Mouse (Mus musculus) heart, adult 11 months (tissue): ENCODE results near the gene Tenm4.

ENCODE experiments used
- DNase-seq: peaks from one replicate; pipeline ENCODE4 v3.0.0; 2022

Gene Tenm4

GRCm38 (mm10) chr7:96879593-96879992 lies 708.5 kb downstream of the Tenm4 start:
- no peak for DNase-seq

- no peak for DNase-seq
These were observed 709.3 kb downstream of the Tenm4 start for GRCm38 (mm10) chr7:96880221-96880944.

DNA sequence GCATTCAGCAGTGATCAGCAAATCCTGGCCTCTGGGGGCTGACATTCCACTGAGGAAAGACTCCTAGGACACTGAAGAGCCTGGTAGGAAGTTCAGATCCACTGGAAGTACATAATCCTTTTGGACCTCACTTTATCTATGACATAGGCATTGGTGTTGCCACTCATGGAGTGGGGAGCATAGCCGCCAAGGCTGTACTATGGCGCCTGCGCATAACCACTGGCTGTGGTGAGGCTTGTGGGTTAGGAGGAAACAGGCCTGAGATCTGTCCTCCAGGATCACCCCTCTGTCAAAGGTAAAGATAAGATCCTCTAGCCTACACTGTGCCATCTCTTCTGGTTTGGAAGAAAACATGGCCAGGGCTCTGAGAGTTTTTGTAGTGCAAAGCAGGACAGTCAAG lies 712.3 kb downstream of the Tenm4 start:
- DNase-seq = no peak

DNA sequence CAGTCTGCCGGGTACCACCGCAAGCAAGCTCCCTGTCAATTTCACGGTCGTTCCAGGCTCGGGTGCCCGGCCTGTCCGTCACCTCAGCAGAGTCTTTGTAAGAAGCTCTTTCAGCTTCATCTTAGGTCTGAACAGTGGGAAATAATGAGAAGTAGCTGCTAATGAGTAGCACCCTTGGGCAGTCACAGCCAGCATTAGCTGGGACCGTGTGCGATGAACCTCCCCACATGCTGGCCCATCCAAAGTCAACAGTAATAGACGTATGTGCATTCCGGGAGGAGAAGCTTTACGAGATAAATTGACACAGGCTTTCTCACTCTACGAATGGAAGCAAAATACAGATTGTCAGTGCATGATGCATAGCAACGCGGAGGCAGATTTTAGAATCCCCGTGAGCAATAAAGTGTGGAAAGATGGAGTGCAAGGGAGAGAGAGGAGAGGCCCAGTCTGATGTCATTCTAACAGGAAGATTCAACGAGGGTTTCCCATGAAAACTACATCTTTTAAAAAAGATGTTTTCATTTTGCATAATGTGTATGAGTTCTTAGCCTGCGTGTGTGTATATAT lies 716.1 kb downstream of the Tenm4 start:
- no peak for DNase-seq

- no peak for DNase-seq
These were observed 718.3 kb downstream of the Tenm4 start for GRCm38 (mm10) chr7:96889061-96890034.

GRCm38 (mm10) chr7:96890035-96890621 lies 719.1 kb downstream of the Tenm4 start:
- no peak for DNase-seq

DNA sequence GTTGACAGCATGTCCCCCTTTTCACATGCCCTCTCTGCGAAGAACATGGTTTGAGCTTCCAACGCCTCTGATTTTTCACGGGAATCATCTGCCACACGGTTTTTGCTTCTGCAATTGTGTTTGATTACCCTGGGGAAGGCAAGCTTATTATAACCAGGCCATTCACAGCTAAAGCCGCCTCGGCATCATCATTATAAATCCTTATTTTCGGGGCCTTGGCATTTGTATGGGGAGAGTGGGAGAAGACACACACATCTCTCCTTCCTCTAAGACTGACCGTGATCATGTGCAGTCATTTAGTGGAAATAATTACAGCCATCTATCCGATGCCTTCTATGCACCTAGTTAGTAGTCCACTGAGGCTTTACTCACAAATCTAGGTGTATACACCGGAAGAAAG lies 719.9 kb downstream of the Tenm4 start:
- DNase-seq = no peak

DNA sequence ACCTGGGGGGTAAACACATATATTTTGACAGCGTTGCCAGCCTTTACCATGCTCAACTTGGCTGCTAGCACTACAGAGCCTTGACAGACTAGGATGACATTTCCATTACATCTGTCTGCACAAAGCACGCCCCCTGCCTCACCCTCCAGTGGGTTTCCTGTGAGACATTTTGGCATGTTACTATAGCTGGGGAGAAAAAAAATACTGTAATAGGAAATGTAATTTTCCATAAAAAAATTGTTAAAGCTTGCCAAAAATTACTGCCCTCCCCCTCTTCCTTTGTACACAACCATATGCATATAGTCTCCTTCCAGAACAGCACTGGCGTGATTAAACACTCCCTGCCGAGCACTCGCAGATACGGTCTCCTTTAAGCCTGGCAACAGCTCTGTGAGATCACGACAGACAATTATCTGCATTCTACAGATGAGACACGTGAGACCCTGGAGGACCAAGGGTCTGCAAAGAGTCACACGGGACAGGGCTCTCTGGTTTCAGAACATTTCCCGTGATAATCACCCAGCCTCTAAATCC lies 728.1 kb downstream of the Tenm4 start:
- DNase-seq = peak; percentile 77

GRCm38 (mm10) chr7:96902183-96902582 lies 731.1 kb downstream of the Tenm4 start:
- DNase-seq = no peak

GRCm38 (mm10) chr7:96903088-96903985 lies 732.3 kb downstream of the Tenm4 start:
- no peak for DNase-seq

DNA sequence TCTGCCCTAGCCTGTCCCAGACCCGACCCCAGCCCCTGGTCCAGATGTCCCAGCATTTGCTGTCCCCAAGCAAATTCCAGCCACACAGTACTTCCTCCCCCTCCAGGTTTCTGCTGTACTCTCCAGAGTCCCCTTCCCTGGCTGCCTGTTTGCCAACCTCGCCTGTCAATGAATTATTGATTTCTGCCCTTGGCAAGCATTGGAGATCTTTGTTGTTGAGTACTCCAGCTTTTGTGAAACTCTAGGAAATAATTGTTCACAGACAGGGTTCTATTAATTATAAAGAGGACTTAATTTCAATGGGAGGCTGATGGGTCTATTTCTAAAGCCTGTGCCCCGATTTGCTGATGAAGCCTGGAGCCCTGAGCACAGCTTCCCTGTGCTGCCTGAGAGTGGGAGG lies 733.4 kb downstream of the Tenm4 start:
- no peak for DNase-seq

DNA sequence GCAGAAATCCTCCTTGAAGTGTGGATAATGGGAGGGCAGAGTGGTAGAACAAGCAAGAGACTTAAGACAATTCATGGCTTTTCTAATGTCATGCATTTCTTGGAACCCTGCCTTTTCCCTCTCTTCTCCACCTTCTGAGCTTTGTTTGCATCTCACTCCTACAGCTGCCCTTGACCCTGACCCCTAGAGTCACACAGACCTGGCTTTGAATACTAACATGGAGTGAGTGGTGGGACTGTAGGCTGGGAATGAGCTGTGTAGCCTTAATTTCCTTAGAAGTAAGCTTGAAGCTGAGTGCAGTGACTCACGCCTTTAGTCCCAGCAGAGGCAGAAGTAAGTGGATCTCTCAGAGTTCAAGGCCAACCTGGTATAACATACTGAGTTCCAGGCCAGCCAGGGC lies 733.9 kb downstream of the Tenm4 start:
- DNase-seq = peak; percentile 57

GRCm38 (mm10) chr7:96905422-96905821 lies 734.4 kb downstream of the Tenm4 start:
- peak; percentile 84 for DNase-seq

DNA sequence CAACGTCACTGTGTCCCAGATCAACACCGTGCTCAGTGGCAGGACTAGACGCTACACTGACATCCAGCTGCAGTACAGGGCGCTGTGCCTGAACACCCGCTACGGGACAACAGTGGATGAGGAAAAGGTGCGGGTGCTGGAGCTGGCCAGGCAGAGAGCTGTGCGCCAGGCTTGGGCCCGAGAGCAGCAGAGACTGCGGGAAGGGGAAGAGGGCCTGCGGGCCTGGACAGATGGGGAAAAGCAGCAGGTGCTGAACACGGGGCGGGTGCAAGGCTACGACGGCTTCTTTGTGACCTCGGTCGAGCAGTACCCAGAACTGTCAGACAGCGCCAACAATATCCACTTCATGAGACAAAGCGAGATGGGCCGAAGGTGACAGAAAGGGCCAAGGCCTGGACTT lies 735.2 kb downstream of the Tenm4 start:
- no peak for DNase-seq

DNA sequence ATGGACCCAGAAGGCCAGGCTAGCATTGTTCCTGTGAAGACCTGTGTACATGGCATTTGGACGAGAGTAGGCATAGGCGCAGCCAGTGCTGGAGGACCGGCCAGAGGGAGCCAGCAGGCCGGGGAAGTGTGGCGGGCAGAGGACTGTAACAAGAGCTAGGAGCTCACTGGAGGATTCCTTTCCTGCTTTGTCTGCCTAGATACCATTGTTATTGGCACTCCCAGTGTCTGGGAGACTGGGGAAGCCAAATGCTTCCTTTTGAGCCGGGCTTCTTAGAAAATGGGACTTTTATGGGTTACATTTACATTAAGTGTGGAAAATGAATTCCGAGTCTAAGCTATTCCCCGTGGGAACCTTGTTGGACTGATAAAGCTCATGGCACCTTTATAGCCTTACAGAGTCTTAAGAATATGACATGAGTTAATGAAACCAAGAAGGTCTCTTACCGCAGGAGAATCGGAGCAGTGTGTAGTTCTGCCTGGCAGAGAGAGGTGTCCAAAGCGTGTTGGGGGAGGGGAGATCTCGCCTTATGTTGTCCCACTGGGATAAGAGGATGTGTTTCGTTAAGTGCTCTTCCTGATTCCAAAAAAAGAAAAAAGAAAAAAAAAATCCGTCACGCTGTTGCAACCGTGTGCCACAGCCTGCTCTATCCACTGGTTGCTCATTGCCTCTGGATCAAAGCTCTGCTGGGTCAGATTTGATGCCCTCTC lies 737.1 kb downstream of the Tenm4 start:
- DNase-seq = peak; percentile 79

- DNase-seq = peak; percentile 80
These were observed 738.8 kb downstream of the Tenm4 start for GRCm38 (mm10) chr7:96909856-96910255.

DNA sequence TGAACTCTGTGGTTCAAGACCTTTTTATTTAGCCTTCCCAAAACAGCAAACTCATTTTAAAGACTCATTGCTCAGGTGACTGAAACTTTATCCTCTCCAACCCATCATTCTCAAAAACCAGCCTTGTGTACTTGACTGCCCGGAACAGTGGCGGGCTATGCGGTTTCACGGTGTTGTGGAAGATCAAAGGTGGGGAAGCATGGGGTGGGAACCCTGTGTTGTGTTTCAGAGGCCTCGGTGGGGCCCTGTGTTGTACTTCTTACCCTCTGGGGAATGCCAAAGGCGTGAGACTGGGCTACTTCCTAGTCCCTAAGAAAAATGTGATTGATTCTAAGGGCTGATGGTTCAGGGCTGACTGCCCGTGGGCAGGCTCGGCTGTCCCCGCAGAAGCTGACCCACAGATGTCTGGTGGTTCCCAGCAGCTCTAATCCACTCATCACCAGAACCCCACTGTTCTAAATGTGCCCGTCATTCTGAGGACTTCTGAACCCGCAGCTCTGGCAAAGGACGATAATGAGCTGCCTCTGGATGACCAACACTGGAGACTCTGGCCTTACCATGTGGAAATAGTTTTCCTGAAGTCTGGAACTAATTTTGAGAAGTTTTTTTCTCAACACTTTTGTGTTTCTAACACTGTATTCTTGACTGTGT lies 739.4 kb downstream of the Tenm4 start:
- peak; percentile 71 for DNase-seq

- DNase-seq = peak; percentile 96
These were observed 743.0 kb downstream of the Tenm4 start for GRCm38 (mm10) chr7:96914031-96914430.

- peak; percentile 91 for DNase-seq
These were observed 744.5 kb downstream of the Tenm4 start for GRCm38 (mm10) chr7:96915452-96916105.
